Mouse (Mus musculus) liver, postnatal 0 days (tissue): Measurements from ENCODE around the gene Stx3.

Source experiments
- CTCF ChIP-seq: sonication (generic); IDR thresholded peaks from 2 replicates; pipeline ENCODE4 v1.5.1; 2016; ENCODE audit warnings: antibody characterized with exemption, low read depth
- EP300 ChIP-seq: IDR thresholded peaks from 2 replicates; pipeline ENCODE4 v1.6.1; 2016; ENCODE audit warnings: antibody characterized with exemption, low read depth, mild to moderate bottlenecking

GRCm38 (mm10) chr19:11819143-11819700 is at the start of gene Stx3:
- no peak for TF ChIP-seq CTCF
- TF ChIP-seq EP300 = no peak
